Mouse (Mus musculus) cerebellum, adult 8-10 months (tissue): ENCODE data around the gene Cenpo.

ENCODE experiments used
- DNase-seq: peaks from one replicate; pipeline ENCODE4 v3.0.0; 2022

Gene Cenpo

GRCm38 (mm10) chr12:4198702-4199101, 35.4 kb downstream of the Cenpo start:
- no peak for DNase-seq

GRCm38 (mm10) chr12:4194643-4195042, 39.5 kb downstream of the Cenpo start:
- DNase-seq, result no peak

GRCm38 (mm10) chr12:4193025-4193740, 40.9 kb downstream of the Cenpo start:
- DNase-seq, result no peak

GRCm38 (mm10) chr12:4192514-4192913, 41.6 kb downstream of the Cenpo start:
- DNase-seq, result peak; percentile 52

GRCm38 (mm10) chr12:4189060-4189447, 45.0 kb downstream of the Cenpo start:
- DNase-seq, result no peak

GRCm38 (mm10) chr12:4188171-4189059, 45.7 kb downstream of the Cenpo start:
- DNase-seq, result peak; percentile 58

GRCm38 (mm10) chr12:4184648-4185047, 49.4 kb downstream of the Cenpo start:
- DNase-seq, result no peak

- DNase-seq, result no peak
Measured at GRCm38 (mm10) chr12:4180507-4180906, 53.6 kb downstream of the Cenpo start.

GRCm38 (mm10) chr12:4179671-4180233, 54.3 kb downstream of the Cenpo start:
- DNase-seq, result no peak

- no peak for DNase-seq
Measured at GRCm38 (mm10) chr12:4178839-4179238, 55.3 kb downstream of the Cenpo start.

GRCm38 (mm10) chr12:4173108-4173790, 60.8 kb downstream of the Cenpo start:
- DNase-seq, result peak; percentile 64

GRCm38 (mm10) chr12:4169622-4170021, 64.5 kb downstream of the Cenpo start:
- DNase-seq, result no peak

- no peak for DNase-seq
Measured at GRCm38 (mm10) chr12:4169058-4169457, 65.0 kb downstream of the Cenpo start.

GRCm38 (mm10) chr12:4166970-4167369, 67.1 kb downstream of the Cenpo start:
- no peak for DNase-seq

GRCm38 (mm10) chr12:4162886-4163285, 71.2 kb downstream of the Cenpo start:
- DNase-seq, result no peak

- DNase-seq, result no peak
Measured at GRCm38 (mm10) chr12:4160322-4160721, 73.8 kb downstream of the Cenpo start.

- DNase-seq, result no peak
Measured at GRCm38 (mm10) chr12:4158868-4159632, 75.0 kb downstream of the Cenpo start.

GRCm38 (mm10) chr12:4158179-4158578, 75.9 kb downstream of the Cenpo start:
- no peak for DNase-seq

GRCm38 (mm10) chr12:4157466-4157865, 76.6 kb downstream of the Cenpo start:
- DNase-seq, result peak; percentile 81

GRCm38 (mm10) chr12:4151969-4152368, 82.1 kb downstream of the Cenpo start:
- DNase-seq, result no peak

GRCm38 (mm10) chr12:4150936-4151335, 83.2 kb downstream of the Cenpo start:
- no peak for DNase-seq
